Mouse (Mus musculus): ENCODE results near the gene Memo1. TPM values are rescaled to one million over a fixed set of nuclear protein-coding genes. Genes with fewer than 3 reads are reported as not detected.
A peak's percentile ranks its signal among the peaks of the same experiment; 100 is the strongest.

Gene Memo1
- polyA plus RNA-seq, 1 experiment from 2014 or later, result 61.5 TPM

DNA sequence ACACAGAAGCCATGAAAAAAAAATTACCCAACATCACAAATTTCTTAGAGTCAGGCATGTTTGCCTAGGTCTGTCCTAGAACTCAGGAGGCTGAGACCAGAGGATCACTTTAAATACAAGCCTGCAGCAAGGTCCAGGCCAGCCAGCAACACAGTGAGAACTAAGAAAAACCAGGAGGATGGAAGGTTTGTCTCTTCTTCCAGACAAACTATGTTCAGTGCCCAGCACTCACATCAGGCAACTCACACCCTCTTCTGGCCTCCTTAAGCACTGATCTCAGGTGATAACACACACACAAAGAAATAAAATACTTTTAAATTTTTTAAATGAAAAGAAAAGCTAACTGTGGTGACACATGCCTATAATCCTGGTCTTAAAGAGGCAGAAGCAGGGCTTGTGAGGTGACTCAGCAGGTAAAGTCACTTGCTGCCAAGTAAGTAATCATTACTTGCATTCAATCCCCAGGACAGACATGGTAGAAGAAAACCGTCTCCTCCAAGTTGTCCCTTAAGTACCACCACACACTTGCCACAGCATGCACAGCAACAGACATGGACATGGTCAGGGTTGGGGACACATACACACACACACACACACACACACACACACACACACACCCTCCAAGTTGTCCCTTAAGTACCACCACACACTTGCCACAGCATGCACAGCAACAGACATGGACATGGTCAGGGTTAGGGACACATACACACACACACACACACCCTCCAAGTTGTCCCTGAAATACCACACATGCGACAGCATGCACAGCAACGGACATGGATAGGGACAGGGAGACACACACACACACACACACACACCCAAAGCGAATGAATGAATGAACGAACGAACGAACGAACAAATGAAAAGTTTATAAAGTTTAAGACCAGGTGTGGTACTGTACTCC, 16.1 kb downstream of the Memo1 start:
- no peaks in the 10 kb centered on the region for H3K9me3 ChIP-seq (ENCODE audit: control insufficient read depth, low read length)
- 0 out of 2 replicates have a peak, but pooled peaks have one; percentile 49 for ATAC-seq (ENCODE audit: low FRiP score, low TSS enrichment)
- no peaks in the 10 kb centered on the region for H3K36me3 ChIP-seq (ENCODE audit: control insufficient read depth, insufficient read depth, low read length)
- H3K4me2 ChIP-seq (replicated peaks; ENCODE audit: low read depth), result no peak overlapping the region
- no peak overlapping the region for H3K27ac ChIP-seq (replicated peaks)
- no peaks in the 10 kb centered on the region for H3K4me1 ChIP-seq (replicated peaks; ENCODE audit: control insufficient read depth, insufficient read depth)
- WGBS, result 84% methylated on average over 8 of the region's 8 CpGs
- no peaks in the 10 kb centered on the region for H3K27me3 ChIP-seq (ENCODE audit: control insufficient read depth, insufficient read depth, low read length)
- H3K9ac ChIP-seq (ENCODE audit: low read length), result no peak overlapping the region
- no peak overlapping the region for H3K4me3 ChIP-seq (ENCODE audit: low read depth, low read length)
- no peak for DNase-seq (ENCODE audit: low spot score)
- no peak for TF ChIP-seq EP300 (optimal IDR thresholded peaks at IDR 0.05)
- TF ChIP-seq CTCF (IDR thresholded peaks at IDR 0.05; ENCODE audit: low read depth), result peak; percentile 31

DNA sequence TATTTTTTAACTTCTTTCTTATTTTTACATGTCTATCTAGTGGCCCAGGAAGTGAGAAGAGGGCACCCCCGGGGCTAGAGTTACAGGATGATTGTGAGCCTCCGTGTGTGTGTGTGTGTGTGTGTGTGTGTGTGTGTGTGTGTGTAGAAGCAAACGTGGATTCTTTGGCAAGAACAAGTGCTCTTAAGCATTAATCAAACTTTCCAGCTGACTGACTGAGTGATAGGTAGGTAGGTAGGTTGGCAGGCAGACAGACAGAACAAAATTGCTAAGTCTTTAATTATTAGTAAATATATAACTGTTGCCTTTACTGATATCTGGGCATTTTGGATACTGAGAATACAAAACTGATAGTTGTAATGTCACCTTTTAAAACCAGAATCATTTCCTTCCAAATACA, 20.9 kb downstream of the Memo1 start:
- Histone ChIP-seq H3K4me1 (replicated peaks; ENCODE audit: control insufficient read depth, insufficient read depth) (no peaks in the 10 kb centered on the region), H3K4me2 (replicated peaks; ENCODE audit: low read depth) (no peak overlapping the region), H3K27ac (replicated peaks) (no peak overlapping the region), H3K9ac (ENCODE audit: low read length) (no peak overlapping the region), H3K36me3 (ENCODE audit: control insufficient read depth, insufficient read depth, low read length) (no peaks in the 10 kb centered on the region), H3K27me3 (ENCODE audit: control insufficient read depth, insufficient read depth, low read length) (no peaks in the 10 kb centered on the region), H3K4me3 (ENCODE audit: low read depth, low read length) (no peak overlapping the region), H3K9me3 (ENCODE audit: control insufficient read depth, low read length) (no peaks in the 10 kb centered on the region)
- 56% methylated on average over 3 of the region's 3 CpGs for WGBS
- TF ChIP-seq EP300 (optimal IDR thresholded peaks at IDR 0.05) (no peak), CTCF (IDR thresholded peaks at IDR 0.05; ENCODE audit: low read depth) (no peak)
- no peak for DNase-seq (ENCODE audit: low spot score)
- no peak for ATAC-seq (ENCODE audit: low FRiP score, low TSS enrichment)

DNA sequence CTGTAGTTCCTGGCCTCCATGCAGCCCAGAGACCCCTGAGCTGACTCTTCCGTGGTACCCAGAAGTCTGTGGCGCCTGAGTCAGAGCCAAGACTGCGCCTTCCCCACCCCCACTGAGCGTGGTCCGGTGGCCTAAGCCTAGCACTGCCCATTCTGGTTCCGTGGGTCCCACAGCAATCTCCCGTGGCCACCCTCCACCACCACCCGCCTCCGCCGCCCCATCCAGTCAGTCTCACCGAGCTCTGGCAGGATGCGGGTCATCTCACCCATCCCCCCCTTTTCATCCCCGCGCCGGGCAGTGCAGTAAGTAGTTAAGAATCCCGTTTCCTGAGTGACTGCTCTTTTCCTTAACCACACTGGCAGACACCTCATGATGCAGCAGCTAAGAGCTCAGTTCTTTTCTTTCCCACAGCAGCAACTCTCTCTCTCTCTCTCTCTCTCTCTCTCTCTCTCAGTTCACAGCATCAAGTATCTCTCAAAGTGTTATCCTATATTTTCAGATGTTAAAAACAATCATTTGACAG, 22.6 kb downstream of the Memo1 start:
- TF ChIP-seq EP300 (optimal IDR thresholded peaks at IDR 0.05) (no peak), CTCF (IDR thresholded peaks at IDR 0.05; ENCODE audit: low read depth) (no peak)
- 86% methylated on average over 16 of the region's 16 CpGs for WGBS
- Histone ChIP-seq H3K4me3 (ENCODE audit: low read depth, low read length) (no peak overlapping the region), H3K4me1 (replicated peaks; ENCODE audit: control insufficient read depth, insufficient read depth) (no peaks in the 10 kb centered on the region), H3K9me3 (ENCODE audit: control insufficient read depth, low read length) (no peaks in the 10 kb centered on the region), H3K36me3 (ENCODE audit: control insufficient read depth, insufficient read depth, low read length) (no peaks in the 10 kb centered on the region), H3K4me2 (replicated peaks; ENCODE audit: low read depth) (no peak overlapping the region), H3K27me3 (ENCODE audit: control insufficient read depth, insufficient read depth, low read length) (no peaks in the 10 kb centered on the region), H3K27ac (replicated peaks) (no peak overlapping the region), H3K9ac (ENCODE audit: low read length) (no peak overlapping the region)
- ATAC-seq (ENCODE audit: low FRiP score, low TSS enrichment) (0 out of 2 replicates have a peak, but pooled peaks have one; percentile 32), DNase-seq (ENCODE audit: low spot score) (no peak)

DNA sequence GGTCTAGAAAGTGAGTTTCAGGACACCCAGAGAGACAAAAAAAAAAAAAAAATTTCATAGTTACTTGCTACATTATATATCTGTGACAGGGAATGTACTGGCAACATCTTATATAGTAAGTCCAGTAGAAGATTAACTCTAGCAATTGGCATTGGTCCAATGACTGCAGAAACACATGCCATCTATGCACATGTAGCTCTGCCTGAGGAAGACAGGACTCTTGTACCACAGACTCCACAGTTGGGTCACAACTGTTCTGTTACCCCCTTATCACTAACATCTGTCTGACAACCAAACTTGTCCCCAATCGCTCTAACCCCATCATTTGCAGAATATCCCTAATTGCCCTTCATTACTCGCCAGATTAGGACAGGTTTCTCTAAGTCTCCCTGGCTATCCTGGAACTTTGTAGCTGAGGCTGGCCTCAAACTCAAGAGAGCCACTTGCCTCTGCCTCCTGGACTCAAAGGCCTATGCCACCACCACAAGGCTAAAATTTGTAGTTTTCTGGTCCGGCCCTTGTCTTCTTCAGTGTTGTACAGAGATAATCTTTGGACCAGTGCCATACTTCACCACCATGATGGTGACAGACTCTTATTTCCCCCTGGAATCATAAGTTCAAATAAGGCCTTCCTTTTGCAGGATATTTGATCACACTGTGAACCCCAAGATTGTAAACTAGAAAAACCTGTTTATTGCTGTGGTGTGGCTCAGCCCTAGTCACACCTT, 23.6 kb downstream of the Memo1 start:
- Histone ChIP-seq H3K27me3 (ENCODE audit: control insufficient read depth, insufficient read depth, low read length) (no peaks in the 10 kb centered on the region), H3K4me2 (replicated peaks; ENCODE audit: low read depth) (no peak overlapping the region), H3K4me1 (replicated peaks; ENCODE audit: control insufficient read depth, insufficient read depth) (no peaks in the 10 kb centered on the region), H3K4me3 (ENCODE audit: low read depth, low read length) (no peak overlapping the region), H3K27ac (replicated peaks) (no peak overlapping the region), H3K36me3 (ENCODE audit: control insufficient read depth, insufficient read depth, low read length) (no peaks in the 10 kb centered on the region), H3K9ac (ENCODE audit: low read length) (no peak overlapping the region), H3K9me3 (ENCODE audit: control insufficient read depth, low read length) (no peaks in the 10 kb centered on the region)
- DNase-seq (ENCODE audit: low spot score) (no peak), ATAC-seq (ENCODE audit: low FRiP score, low TSS enrichment) (0 out of 2 replicates have a peak, but pooled peaks have one; percentile 35)
- 91% methylated on average over 3 of the region's 3 CpGs for WGBS
- no peak for TF ChIP-seq EP300 (optimal IDR thresholded peaks at IDR 0.05)
- TF ChIP-seq CTCF (IDR thresholded peaks at IDR 0.05; ENCODE audit: low read depth), result no peak

DNA sequence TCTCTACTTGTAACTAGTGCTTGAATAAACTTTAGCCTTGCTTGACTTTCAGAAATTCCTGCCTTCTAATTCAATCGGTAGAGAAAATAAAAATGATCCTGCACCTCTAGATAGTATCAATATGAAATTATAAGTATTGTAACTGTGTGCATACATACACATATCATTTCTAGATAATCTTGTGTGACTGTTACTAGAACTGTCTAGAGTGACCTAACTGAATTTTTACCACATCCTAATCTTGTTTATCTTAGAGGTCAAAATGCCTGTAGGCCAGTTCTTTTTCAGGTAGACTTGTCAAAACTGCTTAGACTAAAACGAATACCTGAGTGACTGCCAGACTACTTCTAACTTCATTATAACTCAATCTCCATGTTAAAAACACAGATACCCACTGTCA, 25.1 kb downstream of the Memo1 start:
- Histone ChIP-seq H3K9me3 (ENCODE audit: control insufficient read depth, low read length) (no peaks in the 10 kb centered on the region), H3K36me3 (ENCODE audit: control insufficient read depth, insufficient read depth, low read length) (no peaks in the 10 kb centered on the region), H3K4me1 (replicated peaks; ENCODE audit: control insufficient read depth, insufficient read depth) (no peaks in the 10 kb centered on the region), H3K27ac (replicated peaks) (no peak overlapping the region), H3K4me3 (ENCODE audit: low read depth, low read length) (no peak overlapping the region), H3K4me2 (replicated peaks; ENCODE audit: low read depth) (no peak overlapping the region), H3K27me3 (ENCODE audit: control insufficient read depth, insufficient read depth, low read length) (no peaks in the 10 kb centered on the region), H3K9ac (ENCODE audit: low read length) (no peak overlapping the region)
- ATAC-seq (ENCODE audit: low FRiP score, low TSS enrichment) (no peak), DNase-seq (ENCODE audit: low spot score) (no peak)
- TF ChIP-seq EP300 (optimal IDR thresholded peaks at IDR 0.05) (no peak), CTCF (IDR thresholded peaks at IDR 0.05; ENCODE audit: low read depth) (no peak)
- 41% methylated on average over 2 of the region's 2 CpGs for WGBS
